Mouse (Mus musculus): Measurements from ENCODE around the gene Col13a1.

DNA sequence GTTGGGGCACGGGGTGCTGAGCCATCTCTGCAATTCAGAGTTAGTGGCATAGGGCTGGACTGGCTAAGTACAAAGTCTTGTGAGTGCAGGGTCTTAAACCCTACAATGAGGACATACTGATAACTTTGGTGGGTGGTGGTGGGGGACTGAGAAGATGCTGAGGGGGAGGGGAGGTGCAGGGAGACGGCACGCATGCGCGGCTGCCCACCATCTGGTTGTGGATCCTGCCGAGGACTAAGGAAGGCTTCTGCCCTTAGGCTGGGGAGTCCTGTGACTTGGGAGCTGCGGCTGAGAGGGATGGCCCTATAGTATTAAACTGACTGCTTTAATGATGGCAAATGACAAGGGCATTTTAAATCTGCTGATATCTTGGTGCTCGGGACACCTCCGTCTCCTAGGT, 139.6 kb downstream of the Col13a1 start:
- TF ChIP-seq CTCF (IDR thresholded peaks at IDR 0.05; ENCODE audit: extremely low read depth, insufficient read depth, low read length) (no peak), POLR2A (IDR thresholded peaks at IDR 0.05; ENCODE audit: extremely low read depth, insufficient read depth, low read length) (no peak)

Measured in cortical plate, adult 2 months (tissue).